Mouse (Mus musculus): Measurements from ENCODE around the gene Grb14. TPM values are rescaled to one million over a fixed set of nuclear protein-coding genes. Genes with fewer than 3 reads are reported as not detected.

Gene Grb14
- polyA plus RNA-seq, 1 experiment from 2014 or later = 32.4 TPM

- Histone ChIP-seq H3K27ac (ENCODE audit: low read depth, low read length) (peak overlapping the region; percentile 24; the same call in 1 of the 2 replicates), H3K4me3 (ENCODE audit: low read length) (peak overlapping the region; percentile 78), H3K9ac (ENCODE audit: low read depth, low read length) (peak overlapping the region; percentile 77), H3K9me3 (ENCODE audit: control insufficient read depth, low read length) (no peaks in the 10 kb centered on the region), H3K27me3 (ENCODE audit: control insufficient read depth, insufficient read depth, low read length) (no peaks in the 10 kb centered on the region), H3K4me2 (replicated peaks; ENCODE audit: low read depth, low read length) (peak overlapping the region; percentile 86), H3K36me3 (ENCODE audit: control insufficient read depth, insufficient read depth, low read length) (no peaks in the 10 kb centered on the region), H3K4me1 (ENCODE audit: control insufficient read depth, insufficient read depth, low read length) (peaks cover 3% of the 10 kb centered on the region; the same call in 1 of the 2 replicates)
- ATAC-seq (ENCODE audit: low FRiP score, low TSS enrichment) = peak; percentile 90
- WGBS = under 1% methylated on average over 66 of the region's 71 CpGs
Measured at GRCm38 (mm10) chr2:65022363-65023240, 2.2 kb downstream of the Grb14 start.

DNA sequence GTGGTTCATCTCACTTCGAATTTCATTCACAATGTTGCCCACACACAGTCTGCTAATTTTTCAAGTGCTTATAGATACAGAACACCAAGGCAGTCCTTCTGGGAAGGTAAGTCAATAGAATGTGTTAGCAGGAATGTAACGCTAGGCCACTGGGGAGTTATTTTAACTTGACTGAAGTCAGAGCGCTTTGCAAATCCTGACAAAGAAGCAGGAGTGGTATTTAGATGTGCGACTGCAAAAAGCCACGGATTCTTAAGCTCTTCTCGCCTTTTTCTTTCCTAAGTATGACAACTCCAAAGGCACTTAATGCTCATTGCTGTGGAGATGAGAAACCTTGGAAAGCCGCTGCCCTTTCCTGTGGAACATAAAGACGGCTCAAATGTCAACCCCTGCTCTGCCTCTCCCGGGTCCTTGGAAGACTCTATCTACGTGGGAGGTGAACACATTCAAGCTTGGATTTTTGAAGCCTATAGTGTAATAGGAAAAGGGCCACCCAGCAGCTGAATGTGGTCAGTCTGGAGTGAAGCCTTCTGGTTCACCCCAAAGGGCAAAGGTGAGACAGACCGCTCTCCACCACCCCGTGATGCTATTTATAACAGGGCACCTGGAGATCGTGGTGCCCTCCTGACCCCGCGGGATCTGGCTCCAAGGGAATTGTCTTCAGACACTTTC lies 3.0 kb downstream of the Grb14 start:
- WGBS = 6% methylated on average over 15 of the region's 15 CpGs
- H3K9me3 ChIP-seq (ENCODE audit: control insufficient read depth, low read length) = no peaks in the 10 kb centered on the region
- no peak overlapping the region for H3K27ac ChIP-seq (ENCODE audit: low read depth, low read length)
- H3K36me3 ChIP-seq (ENCODE audit: control insufficient read depth, insufficient read depth, low read length) = no peaks in the 10 kb centered on the region
- peaks cover 3% of the 10 kb centered on the region; the same call in 1 of the 2 replicates for H3K4me1 ChIP-seq (ENCODE audit: control insufficient read depth, insufficient read depth, low read length)
- ATAC-seq (ENCODE audit: low FRiP score, low TSS enrichment) = peak; percentile 74
- peak overlapping the region; percentile 78 for H3K4me3 ChIP-seq (ENCODE audit: low read length)
- H3K4me2 ChIP-seq (replicated peaks; ENCODE audit: low read depth, low read length) = peak overlapping the region; percentile 86
- no peaks in the 10 kb centered on the region for H3K27me3 ChIP-seq (ENCODE audit: control insufficient read depth, insufficient read depth, low read length)
- H3K9ac ChIP-seq (ENCODE audit: low read depth, low read length) = peak overlapping the region; percentile 77

DNA sequence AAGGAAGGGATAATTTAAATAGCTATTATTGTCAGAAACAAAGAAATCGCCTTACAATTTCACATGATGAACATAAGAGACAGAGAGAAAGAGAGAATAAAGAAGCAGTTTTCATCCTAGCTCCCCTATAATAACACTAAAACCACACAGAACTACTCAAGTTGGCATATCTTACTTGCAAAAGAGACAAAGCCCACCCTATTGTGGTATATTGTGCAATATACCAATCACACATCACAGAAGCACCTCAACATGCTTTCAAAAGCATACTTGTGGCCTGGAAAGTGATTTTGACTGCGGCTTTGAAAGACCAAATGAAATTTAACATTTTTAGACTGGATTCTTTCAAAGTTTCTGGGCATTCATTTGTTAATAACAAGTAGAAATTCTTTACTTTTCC lies 7.4 kb downstream of the Grb14 start:
- no peak for ATAC-seq (ENCODE audit: low FRiP score, low TSS enrichment)
- no peak overlapping the region for H3K4me3 ChIP-seq (ENCODE audit: low read length)
- H3K9me3 ChIP-seq (ENCODE audit: control insufficient read depth, low read length) = no peaks in the 10 kb centered on the region
- 94% methylated on average over 2 of the region's 2 CpGs for WGBS
- H3K27me3 ChIP-seq (ENCODE audit: control insufficient read depth, insufficient read depth, low read length) = no peaks in the 10 kb centered on the region
- peaks cover 3% of the 10 kb centered on the region; the same call in 1 of the 2 replicates for H3K4me1 ChIP-seq (ENCODE audit: control insufficient read depth, insufficient read depth, low read length)
- H3K36me3 ChIP-seq (ENCODE audit: control insufficient read depth, insufficient read depth, low read length) = no peaks in the 10 kb centered on the region
- H3K9ac ChIP-seq (ENCODE audit: low read depth, low read length) = no peak overlapping the region
- no peak overlapping the region for H3K4me2 ChIP-seq (replicated peaks; ENCODE audit: low read depth, low read length)
- H3K27ac ChIP-seq (ENCODE audit: low read depth, low read length) = no peak overlapping the region

- 86% methylated on average over 3 of the region's 3 CpGs for WGBS
Measured at GRCm38 (mm10) chr2:65014552-65014951, 10.2 kb downstream of the Grb14 start.

GRCm38 (mm10) chr2:65010105-65010504 lies 14.7 kb downstream of the Grb14 start:
- ATAC-seq (ENCODE audit: low FRiP score, low TSS enrichment) = no peak; the same call in 1 of the 2 replicates
- H3K9me3 ChIP-seq (ENCODE audit: control insufficient read depth, low read length) = no peaks in the 10 kb centered on the region
- H3K27ac ChIP-seq (ENCODE audit: low read depth, low read length) = no peak overlapping the region
- H3K27me3 ChIP-seq (ENCODE audit: control insufficient read depth, insufficient read depth, low read length) = no peaks in the 10 kb centered on the region
- H3K4me2 ChIP-seq (replicated peaks; ENCODE audit: low read depth, low read length) = no peak overlapping the region
- H3K36me3 ChIP-seq (ENCODE audit: control insufficient read depth, insufficient read depth, low read length) = no peaks in the 10 kb centered on the region
- H3K9ac ChIP-seq (ENCODE audit: low read depth, low read length) = no peak overlapping the region
- H3K4me1 ChIP-seq (ENCODE audit: control insufficient read depth, insufficient read depth, low read length) = no peaks in the 10 kb centered on the region
- WGBS = 74% methylated on average over 3 of the region's 3 CpGs
- no peak overlapping the region for H3K4me3 ChIP-seq (ENCODE audit: low read length)

More at GRCm38 (mm10) chr2:65014552-65014951, 10.2 kb downstream of the Grb14 start:
- Histone ChIP-seq H3K36me3 (ENCODE audit: control insufficient read depth, insufficient read depth, low read length) (no peaks in the 10 kb centered on the region), H3K4me1 (ENCODE audit: control insufficient read depth, insufficient read depth, low read length) (no peaks in the 10 kb centered on the region), H3K9me3 (ENCODE audit: control insufficient read depth, low read length) (no peaks in the 10 kb centered on the region), H3K9ac (ENCODE audit: low read depth, low read length) (no peak overlapping the region), H3K4me2 (replicated peaks; ENCODE audit: low read depth, low read length) (no peak overlapping the region), H3K27ac (ENCODE audit: low read depth, low read length) (no peak overlapping the region), H3K27me3 (ENCODE audit: control insufficient read depth, insufficient read depth, low read length) (no peaks in the 10 kb centered on the region), H3K4me3 (ENCODE audit: low read length) (no peak overlapping the region)
- no peak for ATAC-seq (ENCODE audit: low FRiP score, low TSS enrichment)

- no peaks in the 10 kb centered on the region for H3K36me3 ChIP-seq (ENCODE audit: control insufficient read depth, insufficient read depth, low read length)
- H3K9ac ChIP-seq (ENCODE audit: low read depth, low read length) = no peak overlapping the region
- H3K9me3 ChIP-seq (ENCODE audit: control insufficient read depth, low read length) = no peaks in the 10 kb centered on the region
- no peaks in the 10 kb centered on the region for H3K4me1 ChIP-seq (ENCODE audit: control insufficient read depth, insufficient read depth, low read length)
- H3K4me2 ChIP-seq (replicated peaks; ENCODE audit: low read depth, low read length) = no peak overlapping the region
- WGBS = 66% methylated on average over 2 of the region's 2 CpGs
- H3K27ac ChIP-seq (ENCODE audit: low read depth, low read length) = no peak overlapping the region
- H3K4me3 ChIP-seq (ENCODE audit: low read length) = no peak overlapping the region
- H3K27me3 ChIP-seq (ENCODE audit: control insufficient read depth, insufficient read depth, low read length) = no peaks in the 10 kb centered on the region
- ATAC-seq (ENCODE audit: low FRiP score, low TSS enrichment) = no peak
Measured at GRCm38 (mm10) chr2:65007396-65007795, 17.4 kb downstream of the Grb14 start.

DNA sequence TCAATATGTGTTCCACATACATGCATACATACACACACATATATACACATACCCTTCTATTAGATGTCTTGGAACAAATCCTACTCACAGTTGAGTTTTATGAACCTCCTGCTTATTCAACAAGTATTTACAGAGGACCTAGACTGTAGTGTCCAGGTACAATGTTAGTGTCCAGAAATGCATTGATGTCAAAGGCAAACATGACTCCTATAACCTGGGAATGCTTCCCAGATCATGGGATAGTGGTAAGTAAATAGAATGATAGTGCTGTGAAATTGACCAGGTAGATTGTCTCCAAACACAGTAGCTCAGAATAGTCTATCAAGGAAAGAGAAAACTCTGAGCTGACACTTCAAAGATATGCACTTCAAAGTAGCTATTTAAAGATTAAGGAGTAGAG lies 19.7 kb downstream of the Grb14 start:
- Histone ChIP-seq H3K9me3 (ENCODE audit: control insufficient read depth, low read length) (no peaks in the 10 kb centered on the region), H3K9ac (ENCODE audit: low read depth, low read length) (no peak overlapping the region), H3K4me1 (ENCODE audit: control insufficient read depth, insufficient read depth, low read length) (no peaks in the 10 kb centered on the region), H3K4me2 (replicated peaks; ENCODE audit: low read depth, low read length) (no peak overlapping the region), H3K27me3 (ENCODE audit: control insufficient read depth, insufficient read depth, low read length) (no peaks in the 10 kb centered on the region), H3K27ac (ENCODE audit: low read depth, low read length) (no peak overlapping the region), H3K4me3 (ENCODE audit: low read length) (no peak overlapping the region), H3K36me3 (ENCODE audit: control insufficient read depth, insufficient read depth, low read length) (no peaks in the 10 kb centered on the region)
- ATAC-seq (ENCODE audit: low FRiP score, low TSS enrichment) = no peak

DNA sequence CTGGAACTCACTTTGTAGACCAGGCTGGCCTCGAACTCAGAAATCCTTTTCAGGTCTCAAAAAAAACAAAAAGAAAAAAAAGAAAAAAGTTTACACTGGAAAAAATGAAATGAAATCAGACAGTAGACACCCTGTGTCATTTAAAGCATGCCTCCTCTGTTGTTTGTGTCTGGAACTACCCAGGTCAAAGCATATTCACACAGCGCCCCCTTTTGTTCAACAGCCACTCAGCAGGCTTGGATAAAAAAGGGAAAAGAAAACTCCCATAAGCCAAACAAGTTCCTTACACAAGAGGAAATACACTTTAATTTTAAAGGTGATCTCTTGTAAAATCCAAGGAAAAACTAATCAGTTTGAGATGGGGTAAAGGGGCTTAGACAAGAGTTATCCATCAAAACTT lies 21.4 kb downstream of the Grb14 start:
- H3K4me1 ChIP-seq (ENCODE audit: control insufficient read depth, insufficient read depth, low read length) = no peaks in the 10 kb centered on the region
- H3K9ac ChIP-seq (ENCODE audit: low read depth, low read length) = no peak overlapping the region
- WGBS = 53% methylated on average over 2 of the region's 2 CpGs
- no peak overlapping the region for H3K4me3 ChIP-seq (ENCODE audit: low read length)
- H3K9me3 ChIP-seq (ENCODE audit: control insufficient read depth, low read length) = no peaks in the 10 kb centered on the region
- no peak for ATAC-seq (ENCODE audit: low FRiP score, low TSS enrichment)
- no peak overlapping the region for H3K4me2 ChIP-seq (replicated peaks; ENCODE audit: low read depth, low read length)
- no peaks in the 10 kb centered on the region for H3K36me3 ChIP-seq (ENCODE audit: control insufficient read depth, insufficient read depth, low read length)
- H3K27me3 ChIP-seq (ENCODE audit: control insufficient read depth, insufficient read depth, low read length) = no peaks in the 10 kb centered on the region
- H3K27ac ChIP-seq (ENCODE audit: low read depth, low read length) = no peak overlapping the region

DNA sequence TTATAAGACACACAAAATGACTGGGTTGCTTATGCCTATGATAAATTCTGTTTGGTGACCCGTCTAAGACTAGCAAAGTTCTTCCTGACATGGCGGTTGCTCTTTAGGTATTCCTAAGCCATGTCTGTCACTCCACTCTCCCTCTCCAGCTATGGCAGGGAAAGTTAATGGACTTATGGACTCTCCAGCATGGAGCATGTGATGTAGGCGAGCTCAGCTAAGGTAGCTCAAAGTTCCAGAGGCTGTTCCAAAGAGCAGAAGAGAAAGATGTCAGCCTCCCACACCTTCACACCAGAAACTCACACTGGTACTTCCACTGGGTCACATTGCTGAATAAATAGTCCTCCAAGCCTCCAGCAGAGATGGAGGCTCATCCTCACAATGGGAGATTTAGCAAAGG lies 22.2 kb downstream of the Grb14 start:
- no peak for ATAC-seq (ENCODE audit: low FRiP score, low TSS enrichment)
- no peaks in the 10 kb centered on the region for H3K9me3 ChIP-seq (ENCODE audit: control insufficient read depth, low read length)
- no peaks in the 10 kb centered on the region for H3K27me3 ChIP-seq (ENCODE audit: control insufficient read depth, insufficient read depth, low read length)

More for the DNA sequence above, 22.2 kb downstream of the Grb14 start:
- no peak overlapping the region for H3K9ac ChIP-seq (ENCODE audit: low read depth, low read length)
- no peaks in the 10 kb centered on the region for H3K36me3 ChIP-seq (ENCODE audit: control insufficient read depth, insufficient read depth, low read length)
- H3K4me1 ChIP-seq (ENCODE audit: control insufficient read depth, insufficient read depth, low read length) = no peaks in the 10 kb centered on the region
- 87% methylated on average over 3 of the region's 3 CpGs for WGBS
- H3K4me3 ChIP-seq (ENCODE audit: low read length) = no peak overlapping the region
- no peak overlapping the region for H3K27ac ChIP-seq (ENCODE audit: low read depth, low read length)
- no peak overlapping the region for H3K4me2 ChIP-seq (replicated peaks; ENCODE audit: low read depth, low read length)
